Mouse (Mus musculus): Measurements from ENCODE around the gene Gid4. TPM values are rescaled to one million over a fixed set of nuclear protein-coding genes. Genes with fewer than 3 reads are reported as not detected.
"Not testable (repeated sequence)": the region's sequence is repeated elsewhere in the genome, so short reads cannot be mapped to it uniquely, and the experiment has no call there.

The Gid4 gene
- polyA plus RNA-seq, 1 experiment: 36.7 TPM

GRCm38 (mm10) chr11:60423006-60423405, 6.1 kb downstream of the Gid4 start:
- no peak for TF ChIP-seq CTCF (IDR thresholded peaks at IDR 0.05; ENCODE audit: insufficient read depth, low read length)
- no peak for TF ChIP-seq POLR2A (IDR thresholded peaks at IDR 0.05; ENCODE audit: borderline replicate concordance, extremely low read depth, low read depth, low read length)
- DNase-seq: no peak
- WGBS: 82% methylated on average over 1 of the region's 1 CpGs

GRCm38 (mm10) chr11:60426417-60426816, 9.5 kb downstream of the Gid4 start:
- DNase-seq: no peak
- H3K4me1 ChIP-seq (ENCODE audit: control insufficient read depth, insufficient read depth, low read length): no peaks in the 10 kb centered on the region
- WGBS: 80% methylated on average over 1 of the region's 1 CpGs
- TF ChIP-seq POLR2A (IDR thresholded peaks at IDR 0.05; ENCODE audit: borderline replicate concordance, extremely low read depth, low read depth, low read length): no peak
- no peak for TF ChIP-seq CTCF (IDR thresholded peaks at IDR 0.05; ENCODE audit: insufficient read depth, low read length)
- no peak overlapping the region for H3K4me3 ChIP-seq (replicated peaks; ENCODE audit: extremely low read depth, low read depth, low read length)

More at GRCm38 (mm10) chr11:60423006-60423405, 6.1 kb downstream of the Gid4 start:
- Histone ChIP-seq H3K4me3 (replicated peaks; ENCODE audit: extremely low read depth, low read depth, low read length) (no peak overlapping the region), H3K4me1 (ENCODE audit: control insufficient read depth, insufficient read depth, low read length) (peaks cover 6% of the 10 kb centered on the region)

- TF ChIP-seq POLR2A (IDR thresholded peaks at IDR 0.05; ENCODE audit: borderline replicate concordance, extremely low read depth, low read depth, low read length) (no peak), CTCF (IDR thresholded peaks at IDR 0.05; ENCODE audit: insufficient read depth, low read length) (no peak)
- 92% methylated on average over 3 of the region's 3 CpGs for WGBS
- DNase-seq: no peak
- H3K4me1 ChIP-seq (ENCODE audit: control insufficient read depth, insufficient read depth, low read length): no peaks in the 10 kb centered on the region
- H3K4me3 ChIP-seq (replicated peaks; ENCODE audit: extremely low read depth, low read depth, low read length): no peak overlapping the region
Observed at GRCm38 (mm10) chr11:60427628-60428027, 10.7 kb downstream of the Gid4 start.

GRCm38 (mm10) chr11:60433501-60433900, 16.6 kb downstream of the Gid4 start:
- Histone ChIP-seq H3K4me1 (ENCODE audit: control insufficient read depth, insufficient read depth, low read length) (no peaks in the 10 kb centered on the region), H3K4me3 (replicated peaks; ENCODE audit: extremely low read depth, low read depth, low read length) (no peak overlapping the region)
- no peak for TF ChIP-seq CTCF (IDR thresholded peaks at IDR 0.05; ENCODE audit: insufficient read depth, low read length)
- TF ChIP-seq POLR2A (IDR thresholded peaks at IDR 0.05; ENCODE audit: borderline replicate concordance, extremely low read depth, low read depth, low read length): no peak
- DNase-seq: no peak

GRCm38 (mm10) chr11:60435133-60435532, 18.2 kb downstream of the Gid4 start:
- DNase-seq: no peak
- Histone ChIP-seq H3K4me3 (replicated peaks; ENCODE audit: extremely low read depth, low read depth, low read length) (no peak overlapping the region), H3K4me1 (ENCODE audit: control insufficient read depth, insufficient read depth, low read length) (no peaks in the 10 kb centered on the region)
- TF ChIP-seq POLR2A (IDR thresholded peaks at IDR 0.05; ENCODE audit: borderline replicate concordance, extremely low read depth, low read depth, low read length): no peak
- no peak for TF ChIP-seq CTCF (IDR thresholded peaks at IDR 0.05; ENCODE audit: insufficient read depth, low read length)
- 90% methylated on average over 1 of the region's 1 CpGs for WGBS

- WGBS: 81% methylated on average over 3 of the region's 3 CpGs
- no peak for DNase-seq
- no peaks in the 10 kb centered on the region for H3K4me1 ChIP-seq (ENCODE audit: control insufficient read depth, insufficient read depth, low read length)
- no peak overlapping the region for H3K4me3 ChIP-seq (replicated peaks; ENCODE audit: extremely low read depth, low read depth, low read length)
- TF ChIP-seq POLR2A (IDR thresholded peaks at IDR 0.05; ENCODE audit: borderline replicate concordance, extremely low read depth, low read depth, low read length) (no peak), CTCF (IDR thresholded peaks at IDR 0.05; ENCODE audit: insufficient read depth, low read length) (no peak)
Observed at GRCm38 (mm10) chr11:60436618-60437017, 19.7 kb downstream of the Gid4 start.

GRCm38 (mm10) chr11:60439621-60440020, 22.7 kb downstream of the Gid4 start:
- 43% methylated on average over 1 of the region's 1 CpGs for WGBS
- H3K4me1 ChIP-seq (ENCODE audit: control insufficient read depth, insufficient read depth, low read length); DNase-seq; H3K4me3 ChIP-seq (replicated peaks; ENCODE audit: extremely low read depth, low read depth, low read length): not testable (repeated sequence)

- Histone ChIP-seq H3K4me1 (ENCODE audit: control insufficient read depth, insufficient read depth, low read length) (no peaks in the 10 kb centered on the region), H3K4me3 (replicated peaks; ENCODE audit: extremely low read depth, low read depth, low read length) (no peak overlapping the region)
- DNase-seq: no peak
- TF ChIP-seq POLR2A (IDR thresholded peaks at IDR 0.05; ENCODE audit: borderline replicate concordance, extremely low read depth, low read depth, low read length) (no peak), CTCF (IDR thresholded peaks at IDR 0.05; ENCODE audit: insufficient read depth, low read length) (no peak)
- WGBS: 39% methylated on average over 7 of the region's 7 CpGs
Observed at GRCm38 (mm10) chr11:60440176-60440575, 23.2 kb downstream of the Gid4 start.

- no peaks in the 10 kb centered on the region for H3K4me1 ChIP-seq (ENCODE audit: control insufficient read depth, insufficient read depth, low read length)
- DNase-seq: no peak
- no peak for TF ChIP-seq CTCF (IDR thresholded peaks at IDR 0.05; ENCODE audit: insufficient read depth, low read length)
- TF ChIP-seq POLR2A (IDR thresholded peaks at IDR 0.05; ENCODE audit: borderline replicate concordance, extremely low read depth, low read depth, low read length): no peak
- H3K4me3 ChIP-seq (replicated peaks; ENCODE audit: extremely low read depth, low read depth, low read length): no peak overlapping the region
- 85% methylated on average over 6 of the region's 6 CpGs for WGBS
Observed at GRCm38 (mm10) chr11:60442896-60443295, 26.0 kb downstream of the Gid4 start.

GRCm38 (mm10) chr11:60444007-60444406, 27.1 kb downstream of the Gid4 start:
- H3K4me3 ChIP-seq (replicated peaks; ENCODE audit: extremely low read depth, low read depth, low read length): no peak overlapping the region
- no peak for DNase-seq
- TF ChIP-seq POLR2A (IDR thresholded peaks at IDR 0.05; ENCODE audit: borderline replicate concordance, extremely low read depth, low read depth, low read length): no peak
- no peak for TF ChIP-seq CTCF (IDR thresholded peaks at IDR 0.05; ENCODE audit: insufficient read depth, low read length)
- no peaks in the 10 kb centered on the region for H3K4me1 ChIP-seq (ENCODE audit: control insufficient read depth, insufficient read depth, low read length)
- 82% methylated on average over 4 of the region's 4 CpGs for WGBS

Measured in lung, adult 2 months (tissue).